Mouse (Mus musculus) frontal cortex, postnatal 14 days (tissue): ENCODE data around the gene Mmp25.

Experiments
- DNase-seq, 2 experiments: peaks; one replicate each; pipeline ENCODE4 v3.0.0; 2022; ENCODE audit warnings: low spot score in 2 of 2

Gene Mmp25

GRCm38 (mm10) chr17:23664556-23665021, 19.5 kb upstream of the Mmp25 start:
- DNase-seq: no peak

GRCm38 (mm10) chr17:23661526-23661925, 16.4 kb upstream of the Mmp25 start:
- no peak for DNase-seq

DNA sequence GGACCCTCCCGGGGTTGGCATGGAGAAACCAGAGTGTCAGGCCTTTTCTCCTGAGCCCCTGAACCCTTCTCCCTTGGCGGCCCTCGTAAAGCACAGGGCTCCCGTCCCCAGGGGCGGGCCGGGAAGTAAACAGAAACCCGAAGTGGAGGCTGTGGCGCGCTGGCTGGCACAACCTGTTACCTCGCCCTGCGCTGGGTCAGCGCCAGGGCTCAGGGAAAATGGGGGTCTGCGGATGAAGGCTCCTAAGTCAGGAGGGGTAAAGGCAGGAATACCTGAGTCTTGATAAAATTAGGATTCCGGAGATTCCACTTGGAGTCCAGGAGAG, 15.8 kb upstream of the Mmp25 start:
- DNase-seq: no peak

DNA sequence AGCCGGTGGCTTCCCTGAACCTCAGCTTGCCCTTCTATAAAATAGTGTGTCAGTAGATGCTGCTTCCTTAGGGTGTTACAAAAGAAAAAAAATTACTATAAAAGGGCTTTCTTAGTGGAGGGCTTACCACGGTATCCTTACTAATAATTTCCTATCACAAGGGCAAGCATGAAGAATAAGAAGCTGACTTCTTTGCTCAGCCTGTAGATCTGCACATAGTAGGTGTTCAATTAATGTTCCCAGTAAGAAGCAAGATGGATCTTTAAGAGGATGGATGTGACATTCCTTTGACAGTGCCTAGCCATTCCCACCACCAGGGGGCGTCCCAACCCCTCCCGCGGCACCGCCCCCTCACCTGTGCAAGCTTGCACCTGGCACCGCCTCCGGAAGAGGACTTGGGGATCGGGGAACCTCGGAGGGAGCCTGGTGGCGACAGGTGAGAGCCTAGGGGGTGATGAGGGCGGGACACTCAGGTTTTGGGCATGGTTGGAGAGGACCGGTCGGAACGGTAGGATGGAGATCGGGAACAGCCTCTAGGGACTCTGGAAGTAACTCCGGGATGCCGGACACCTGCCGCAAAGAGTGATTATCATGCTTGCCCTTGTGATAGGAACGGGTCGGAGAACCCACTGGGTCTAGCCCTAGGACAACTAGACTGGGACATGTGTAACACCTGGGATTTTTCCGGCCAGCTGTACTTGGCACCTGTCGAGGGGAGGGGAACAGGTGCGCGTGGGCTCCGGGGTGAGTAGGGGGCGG, 15.2 kb upstream of the Mmp25 start, which contains the start of gene Bicdl2:
Bicdl2 (plus strand) TSS at position 390 of the 759 bp plus-strand sequence.
- no peak for DNase-seq

DNA sequence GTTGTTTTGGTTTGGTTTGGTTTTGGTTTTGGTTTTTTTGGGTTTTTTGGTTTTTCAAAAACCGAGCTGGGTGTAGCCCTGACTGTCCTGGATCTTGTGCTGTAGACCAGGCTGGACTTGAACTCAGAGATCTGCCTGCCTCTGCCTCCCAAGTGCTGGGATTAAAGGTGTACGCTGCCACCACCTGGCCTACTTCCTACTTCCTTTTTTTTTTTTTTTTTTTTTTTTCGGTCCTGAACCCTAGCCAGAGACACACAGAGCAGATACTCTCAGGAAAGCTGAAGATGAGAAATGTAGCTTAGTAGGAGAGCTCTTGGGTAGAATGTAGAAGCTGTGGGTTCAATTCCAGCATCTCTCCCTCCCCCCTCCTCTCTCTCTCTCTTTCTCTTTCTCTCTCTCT, 13.4 kb upstream of the Mmp25 start:
- DNase-seq: no peak

GRCm38 (mm10) chr17:23654410-23654809, 9.3 kb upstream of the Mmp25 start:
- DNase-seq: no peak

DNA sequence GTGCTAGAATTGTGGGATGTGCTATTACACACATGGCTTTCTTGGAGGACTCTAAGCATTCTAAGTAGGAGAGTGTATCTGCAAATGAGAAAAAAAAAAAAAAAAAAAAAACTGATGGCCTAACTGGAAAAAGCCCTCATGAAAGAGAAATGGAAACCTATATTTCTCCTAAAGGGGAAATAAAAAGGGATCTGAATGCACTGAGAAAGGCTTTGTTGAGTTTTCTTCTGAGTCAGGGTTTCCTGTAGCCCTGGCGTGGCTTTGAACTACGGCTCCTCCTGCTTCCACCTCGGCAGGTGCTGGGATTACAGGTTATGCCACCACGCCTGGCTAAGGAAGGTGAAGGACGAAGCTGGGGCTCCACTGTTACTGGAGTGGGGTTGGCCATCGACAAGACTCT, 8.9 kb upstream of the Mmp25 start:
- no peak for DNase-seq

DNA sequence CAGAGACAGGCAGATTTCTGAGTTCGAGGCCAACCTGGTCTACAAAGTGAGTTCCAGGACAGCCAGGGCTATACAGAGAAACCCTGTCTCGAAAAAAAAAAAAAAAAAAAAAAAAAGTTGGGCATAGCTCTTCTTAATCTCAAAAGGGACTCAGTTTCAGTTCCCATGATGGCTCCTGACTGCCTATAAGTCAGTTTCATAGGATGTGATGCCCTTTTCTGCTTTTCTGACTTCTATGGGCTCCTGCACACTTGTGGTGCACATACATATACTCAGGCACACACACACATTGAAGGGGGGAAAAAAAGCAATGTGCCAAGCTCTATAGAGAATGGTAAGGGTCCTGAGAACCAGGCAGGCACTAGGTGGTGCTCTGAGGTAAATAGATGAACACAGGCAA, 8.2 kb upstream of the Mmp25 start:
- DNase-seq: no peak

DNA sequence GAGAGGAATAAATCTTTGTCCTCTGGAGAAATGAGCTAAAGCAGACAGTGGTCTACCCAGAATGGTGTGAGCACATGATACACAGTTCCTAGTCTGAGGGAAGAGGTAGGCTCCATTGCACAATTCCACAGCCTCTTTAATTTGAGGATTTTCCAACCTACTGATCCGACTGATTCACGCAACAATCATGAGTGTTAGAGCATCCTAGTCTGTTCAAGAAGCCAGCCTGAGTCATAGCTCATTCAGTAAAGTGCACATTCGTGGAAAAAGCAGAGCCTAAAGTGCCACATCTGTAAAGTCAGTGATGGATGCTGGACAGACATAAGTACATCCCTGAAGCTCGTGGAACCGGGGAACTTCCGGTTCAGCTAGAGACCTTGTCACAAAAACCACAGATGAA, 6.3 kb upstream of the Mmp25 start:
- DNase-seq: no peak

GRCm38 (mm10) chr17:23645894-23646293, 817 bp upstream of the Mmp25 start:
- no peak for DNase-seq

GRCm38 (mm10) chr17:23631241-23631640, 13.8 kb downstream of the Mmp25 start:
- DNase-seq: no peak

- DNase-seq: peak; percentile 66 to 81
Observed at GRCm38 (mm10) chr17:23630195-23631020, 14.7 kb downstream of the Mmp25 start.

DNA sequence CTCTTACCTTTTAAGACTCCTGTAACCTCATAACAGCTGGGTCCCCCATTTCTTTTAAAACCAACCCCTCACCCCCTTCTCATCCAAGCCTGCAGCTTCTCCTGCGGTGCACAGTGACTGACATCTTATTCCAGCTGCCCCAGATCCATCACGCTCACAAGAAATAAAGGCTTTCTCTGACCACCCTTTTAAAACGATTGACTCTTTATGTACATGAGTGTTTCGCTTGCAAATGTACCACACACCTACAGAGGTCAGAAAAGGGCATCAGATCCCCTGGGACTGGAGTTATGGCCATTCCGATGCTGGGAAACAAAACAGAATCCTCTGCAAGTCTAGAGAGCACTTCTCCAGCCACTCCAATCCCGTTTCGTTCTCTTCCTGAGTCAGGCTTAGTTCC, 17.3 kb downstream of the Mmp25 start:
- DNase-seq: no peak

DNA sequence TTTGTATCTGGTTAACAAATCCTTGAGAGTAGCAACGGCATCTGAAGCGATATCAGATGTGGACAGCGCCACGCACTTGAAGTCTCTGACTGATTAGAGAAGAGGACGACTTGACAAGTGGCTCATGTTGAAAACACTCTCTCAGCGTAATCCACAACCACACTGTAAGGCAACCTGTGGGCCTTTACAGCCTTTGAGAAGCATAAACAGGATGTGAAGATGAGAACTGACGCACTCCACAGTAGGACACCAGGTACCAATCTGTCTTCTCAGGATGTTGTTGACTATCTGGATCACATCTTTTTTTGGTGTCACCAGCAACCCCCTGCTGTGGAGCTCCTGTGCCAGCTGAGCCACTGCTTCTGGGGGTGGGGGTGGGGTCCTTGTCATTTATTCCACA, 24.7 kb downstream of the Mmp25 start:
- no peak for DNase-seq

DNA sequence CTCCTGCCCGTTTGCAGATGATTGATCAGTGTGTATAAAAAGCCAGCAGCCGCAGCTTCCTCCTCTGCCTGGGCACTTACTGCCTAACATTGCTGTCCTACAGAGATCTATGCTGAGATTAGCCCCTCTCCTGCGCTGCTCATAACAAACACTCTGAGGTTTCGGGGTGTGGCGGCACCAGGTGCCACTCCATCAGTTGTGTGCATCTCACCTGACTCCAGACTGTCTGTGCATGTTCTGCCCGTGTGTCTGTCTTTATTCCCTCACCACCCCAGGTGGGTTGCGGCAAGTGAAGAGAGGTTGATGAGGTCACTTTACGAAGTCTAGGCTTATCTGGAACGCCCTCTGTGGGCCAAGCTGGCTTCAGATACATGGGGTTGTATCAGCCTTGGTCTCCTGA, 28.0 kb downstream of the Mmp25 start:
- no peak for DNase-seq

- DNase-seq: peak in 1 of 2 experiments; percentile 27
Observed at GRCm38 (mm10) chr17:23610361-23610800, 34.7 kb downstream of the Mmp25 start.

- DNase-seq: no peak
Observed at GRCm38 (mm10) chr17:23609612-23610011, 35.5 kb downstream of the Mmp25 start.

DNA sequence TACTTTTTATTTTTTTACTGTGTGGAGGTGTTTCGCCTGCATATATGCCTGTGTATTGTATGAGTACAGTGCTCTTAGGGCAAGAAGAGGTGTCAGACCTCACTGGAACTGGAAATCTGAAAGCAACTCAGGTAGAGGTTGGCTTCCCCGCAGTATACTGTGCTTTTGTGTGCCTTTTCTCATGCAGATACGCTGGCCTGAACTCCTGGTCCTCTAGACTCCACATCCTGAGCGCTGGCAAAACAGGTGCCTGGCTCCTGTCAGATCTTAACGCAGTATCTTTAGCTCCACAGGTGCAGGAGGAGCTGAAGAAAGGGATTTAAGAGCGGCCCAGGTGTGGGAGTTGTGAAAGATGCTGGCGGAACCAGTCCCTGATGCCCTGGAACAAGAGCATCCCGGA, 39.9 kb downstream of the Mmp25 start:
- DNase-seq: no peak

GRCm38 (mm10) chr17:23604394-23604793, 40.7 kb downstream of the Mmp25 start:
- DNase-seq: no peak

- no peak for DNase-seq
Observed at GRCm38 (mm10) chr17:23603542-23603941, 41.5 kb downstream of the Mmp25 start.

DNA sequence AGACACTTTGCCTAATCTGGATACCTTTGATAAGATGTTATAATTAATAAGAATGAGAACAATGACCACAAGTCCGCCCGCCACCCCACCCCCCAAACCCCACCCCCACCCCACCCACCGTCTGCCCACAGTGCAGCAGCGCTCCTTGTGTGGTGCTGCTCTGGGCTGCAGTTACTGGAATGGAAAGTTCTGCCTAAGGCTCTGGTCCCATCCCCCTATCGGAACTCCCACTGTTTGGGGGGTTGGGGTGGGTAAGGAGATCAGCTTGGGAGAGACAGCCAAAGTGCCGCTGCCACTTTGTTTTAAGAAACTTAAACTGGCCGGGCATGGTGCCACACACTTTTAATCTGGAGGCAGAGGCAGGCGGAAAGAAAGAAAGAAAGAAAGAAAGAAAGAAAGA, 42.0 kb downstream of the Mmp25 start:
- no peak for DNase-seq

DNA sequence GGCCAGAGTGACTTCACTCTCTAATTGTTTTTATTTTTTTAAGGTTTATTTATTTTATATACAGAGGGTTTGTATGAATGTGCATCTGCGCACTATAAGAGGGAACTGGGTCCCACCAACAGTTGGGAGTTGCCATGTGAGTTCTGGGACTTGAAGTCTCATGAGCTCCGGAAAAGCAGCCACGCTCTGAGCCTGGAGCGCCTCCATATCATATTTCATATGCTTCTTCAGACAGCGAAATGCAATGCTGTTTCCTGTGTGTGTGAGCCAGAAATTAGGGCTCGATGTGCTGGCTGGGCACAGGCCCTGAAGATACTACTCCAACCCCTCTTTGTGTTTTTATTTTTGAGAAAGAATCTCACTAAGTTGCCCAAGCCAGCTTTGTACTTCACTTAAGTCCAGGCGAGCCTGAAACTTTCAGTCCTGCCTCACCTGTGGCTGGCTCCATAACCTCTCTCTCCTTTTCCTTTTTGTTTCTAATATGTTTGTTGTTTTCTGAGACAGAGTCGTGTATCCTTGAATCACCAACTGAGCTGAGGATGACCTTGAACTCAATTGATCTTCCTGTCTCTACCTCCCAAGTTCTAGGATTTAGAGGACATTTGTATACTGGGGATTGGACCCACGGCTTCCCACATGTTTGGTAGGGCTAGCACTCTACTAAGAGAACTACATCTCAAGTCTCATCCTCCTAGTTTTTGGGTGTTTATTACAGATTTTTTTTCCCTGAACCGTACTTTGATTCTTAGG, 43.1 kb downstream of the Mmp25 start:
- DNase-seq: no peak
